Mouse (Mus musculus) cerebellum, adult 11 months (tissue): ENCODE measurements at regions not wholly inside any gene's neighbourhood (a gene's known extent, or its start where the extent isn't known, plus 50 kb on each side); places are given as distances from the start of the nearest gene placed in this dataset.
"Not testable (repeated sequence)": the region's sequence is repeated elsewhere in the genome, so short reads cannot be mapped to it uniquely, and the experiment has no call there.

Experiments used
- DNase-seq: peaks from one replicate; pipeline ENCODE4 v3.0.0; 2022

DNA sequence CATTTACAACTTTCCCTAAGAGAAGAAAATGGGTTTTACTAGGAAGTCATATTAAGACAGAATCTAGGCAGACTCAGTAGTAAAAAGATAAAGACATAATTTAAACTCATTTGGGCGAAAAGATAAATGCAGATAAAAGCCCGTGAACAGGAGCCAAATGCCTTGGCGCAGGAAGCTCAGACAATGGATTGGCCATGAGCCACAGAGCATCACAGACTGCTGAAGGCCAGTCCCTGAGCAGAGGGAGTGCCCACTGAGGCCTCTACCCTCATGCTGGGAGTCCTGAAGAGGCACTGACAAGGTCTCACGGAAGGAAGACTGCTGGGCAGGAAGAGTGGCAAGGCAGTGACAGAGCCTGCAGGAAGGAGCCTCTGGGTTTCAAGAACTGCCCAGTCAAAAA, 136.0 kb upstream of the Ttc29 start:
- DNase-seq = no peak

DNA sequence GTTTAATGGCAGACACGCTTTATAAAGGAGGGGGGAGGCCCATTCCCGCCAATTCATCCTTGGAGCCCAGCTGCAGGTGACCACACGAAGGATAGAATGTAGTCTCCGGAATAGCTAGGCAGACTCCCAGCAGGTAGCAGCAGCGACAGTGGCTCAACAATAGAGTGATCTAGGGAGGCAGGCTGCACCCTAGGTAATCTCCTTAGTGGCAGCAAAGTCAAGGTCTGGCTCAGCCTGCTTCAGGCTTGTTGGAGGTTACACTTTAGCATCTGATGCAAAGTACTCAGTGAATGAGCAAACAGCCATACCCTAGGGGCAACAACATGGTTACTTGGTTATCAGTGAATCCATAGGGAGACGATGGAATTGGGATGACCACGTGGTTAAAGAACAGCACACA, 131.7 kb upstream of the Ttc29 start:
- not testable (repeated sequence) for DNase-seq

DNA sequence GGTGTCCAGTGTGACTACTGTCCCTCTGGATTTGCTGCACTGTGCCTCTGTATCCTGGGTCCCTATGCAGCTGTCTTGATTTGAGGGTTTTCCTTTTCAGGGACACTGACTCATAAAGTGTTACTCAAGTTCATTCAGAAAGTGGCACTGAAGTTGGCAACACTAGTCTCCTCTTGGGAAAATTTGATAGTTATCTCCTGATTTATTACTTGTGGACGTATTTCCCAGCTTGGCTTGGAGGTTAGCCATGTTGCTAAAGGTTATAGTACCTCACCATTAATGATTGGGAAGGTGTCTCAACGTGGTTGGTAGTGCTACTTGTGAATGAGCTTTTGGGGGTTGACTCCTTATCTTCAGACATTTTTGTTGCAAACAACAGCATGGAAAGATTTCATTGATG, 130.1 kb upstream of the Ttc29 start:
- DNase-seq = no peak

DNA sequence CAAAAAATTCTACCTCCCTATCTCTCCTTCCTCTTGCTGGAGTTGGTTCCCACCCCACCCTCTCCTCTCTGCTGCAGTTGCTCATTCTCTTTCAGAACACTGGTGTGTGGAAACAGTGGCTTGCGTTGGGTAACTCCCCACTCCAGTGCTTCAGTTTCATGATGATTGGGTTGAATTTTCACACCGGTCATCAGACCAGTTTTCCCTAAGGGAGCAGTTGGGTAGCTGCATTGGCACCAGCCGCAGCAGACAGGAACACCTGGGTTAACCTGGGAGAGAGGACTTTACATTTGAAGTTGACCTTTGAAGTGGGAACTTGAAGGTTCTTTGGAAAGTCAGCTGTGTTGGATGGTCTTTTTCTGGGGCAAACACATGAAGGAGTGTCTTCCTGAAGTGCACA, 126.7 kb upstream of the Ttc29 start:
- no peak for DNase-seq

DNA sequence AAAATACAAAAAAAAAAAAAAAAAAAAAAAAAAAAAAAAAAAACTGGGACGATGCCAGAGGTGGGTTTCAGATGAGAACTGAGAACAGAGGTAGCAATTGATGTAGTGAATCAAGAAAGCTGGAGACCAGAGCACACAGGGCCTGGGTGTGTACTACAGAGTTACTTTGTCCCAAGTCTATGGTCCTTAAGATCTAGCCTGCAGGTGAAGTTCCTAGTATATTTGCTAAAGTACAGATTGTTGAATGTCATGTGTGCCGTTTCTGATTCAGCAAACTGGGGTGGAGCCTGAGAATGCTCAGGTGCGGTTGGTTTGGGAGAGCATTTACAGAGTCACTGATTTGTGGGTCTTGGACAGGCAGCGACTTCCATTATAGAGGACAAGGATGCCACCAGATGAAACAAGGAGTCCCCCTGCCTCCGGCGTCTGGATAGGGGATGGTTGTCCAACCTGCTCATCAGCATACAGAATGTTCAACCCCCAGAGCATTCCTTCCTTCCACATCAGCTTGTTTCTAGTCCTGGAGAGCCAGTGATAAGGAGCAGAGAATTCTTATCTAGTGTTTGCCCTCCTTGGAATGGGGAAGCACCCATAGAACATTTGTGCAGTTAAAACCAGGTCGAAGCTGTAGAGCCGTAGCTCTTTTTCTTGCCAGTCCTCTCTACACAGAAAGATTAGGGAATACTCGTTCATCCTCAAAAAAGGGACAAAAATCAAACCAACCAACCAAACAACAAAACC, 122.5 kb upstream of the Ttc29 start:
- DNase-seq = no peak

DNA sequence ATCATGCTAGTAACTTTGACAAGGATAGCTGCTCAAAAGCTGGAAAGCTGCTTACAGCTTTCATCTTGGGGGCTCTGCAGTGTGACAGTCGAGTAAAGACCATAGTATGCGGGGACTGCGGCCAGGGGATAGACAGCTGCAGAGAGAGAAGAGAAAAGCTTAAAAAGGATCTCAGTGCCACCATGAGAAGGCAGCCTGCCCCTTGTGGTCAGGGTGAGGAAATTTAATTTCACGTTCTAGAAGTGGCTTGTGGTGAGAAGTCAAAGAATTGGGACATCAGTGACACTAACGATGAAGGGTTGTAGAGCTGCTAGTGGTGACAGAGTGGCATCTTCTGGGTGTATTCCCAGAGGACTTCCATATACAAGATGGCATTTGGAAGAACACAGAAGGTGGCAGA, 116.7 kb upstream of the Ttc29 start:
- DNase-seq = no peak

DNA sequence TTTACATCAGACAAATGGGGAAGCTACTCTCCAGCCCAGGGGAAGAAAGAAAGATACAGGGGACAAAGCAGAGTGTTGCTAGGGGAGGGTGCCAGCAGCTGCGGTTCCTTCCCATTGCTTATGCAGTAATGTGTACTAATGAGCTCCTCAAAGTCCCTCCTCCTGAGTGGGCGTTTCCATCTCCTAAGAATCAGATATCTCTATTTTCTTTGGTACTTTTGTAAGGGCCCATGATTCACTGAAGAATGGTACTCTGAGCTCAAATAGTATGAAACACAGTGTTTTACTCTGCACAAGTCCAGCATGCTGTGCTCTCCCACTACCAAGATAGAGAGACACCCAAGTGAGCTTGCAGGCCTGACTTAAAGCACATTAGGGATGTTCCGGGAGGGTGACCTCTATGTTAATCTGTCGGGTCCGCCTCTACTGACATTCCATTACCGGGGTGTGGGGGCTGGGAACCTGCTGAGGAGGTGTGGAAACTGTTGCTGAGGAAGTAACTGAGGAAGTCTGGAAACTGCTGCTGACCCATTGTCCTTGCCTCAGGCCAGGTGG, 114.8 kb upstream of the Ttc29 start:
- DNase-seq = no peak

DNA sequence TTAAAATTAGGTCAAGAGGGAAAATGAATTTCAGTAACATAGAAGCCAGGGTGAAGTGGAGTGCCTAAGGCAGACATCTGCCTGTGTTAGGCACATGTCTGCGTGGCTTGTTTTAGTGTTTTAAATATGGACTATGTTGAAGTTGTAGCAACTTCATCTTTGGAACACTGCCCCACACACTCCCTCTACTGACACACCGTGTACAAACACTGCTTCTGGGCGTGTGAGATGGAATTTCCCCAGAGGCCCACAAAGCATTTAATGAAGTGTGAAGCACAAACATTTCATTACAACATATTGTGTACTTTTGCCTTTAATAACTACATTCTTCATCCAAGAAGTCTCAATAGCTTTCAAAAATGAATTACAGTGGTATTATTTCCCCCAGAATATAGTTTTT, 114.0 kb upstream of the Ttc29 start:
- DNase-seq = no peak

DNA sequence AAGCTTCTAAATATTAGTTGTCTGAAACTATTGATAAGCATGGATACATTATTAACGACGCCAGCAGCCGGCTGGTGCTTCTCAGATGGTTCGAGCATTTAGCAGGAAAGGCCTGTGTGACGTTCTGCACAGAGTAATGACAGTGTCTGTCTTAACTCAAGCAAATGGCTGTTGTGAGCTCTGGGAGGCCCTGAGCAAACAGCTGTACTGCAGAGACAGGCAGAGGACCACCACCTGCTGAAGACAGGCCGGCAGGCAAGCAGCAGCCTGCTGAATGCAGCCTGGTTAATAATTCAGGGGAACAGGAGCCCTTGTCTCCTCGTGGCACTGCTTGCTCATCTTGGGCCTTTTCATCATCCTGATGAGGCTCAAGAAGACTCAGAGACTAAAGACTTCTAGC, 105.8 kb upstream of the Ttc29 start:
- DNase-seq = no peak

DNA sequence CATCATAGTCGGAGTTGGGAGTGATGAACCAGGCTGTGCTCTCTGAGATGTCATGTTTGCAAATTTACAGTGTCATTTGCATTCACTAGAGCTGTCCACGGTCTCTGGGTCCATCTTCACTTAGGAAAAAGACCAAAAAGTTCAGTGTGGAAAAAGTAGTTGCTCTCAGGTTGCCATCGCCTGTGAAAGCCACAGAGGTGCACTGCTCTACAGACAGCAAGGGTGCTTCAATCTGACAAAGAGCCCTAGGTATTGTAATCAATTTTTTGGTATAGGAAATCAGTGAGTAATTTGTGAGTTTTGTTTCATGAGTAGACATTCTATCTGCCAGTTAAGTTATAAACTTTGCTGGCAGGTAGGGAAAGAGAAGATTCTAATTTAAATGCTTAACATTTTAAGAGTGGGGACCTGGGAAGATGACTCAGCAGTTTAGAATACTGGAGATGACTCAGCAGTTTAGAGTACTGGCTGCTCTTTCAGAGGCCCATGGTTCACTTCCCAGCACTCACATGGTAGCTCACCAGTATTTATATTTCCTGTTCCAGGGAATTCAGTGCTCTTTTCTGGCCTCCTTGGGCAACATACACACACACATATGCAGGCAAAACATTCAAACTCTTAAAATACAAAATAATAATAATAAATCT, 103.0 kb upstream of the Ttc29 start:
- no peak for DNase-seq

DNA sequence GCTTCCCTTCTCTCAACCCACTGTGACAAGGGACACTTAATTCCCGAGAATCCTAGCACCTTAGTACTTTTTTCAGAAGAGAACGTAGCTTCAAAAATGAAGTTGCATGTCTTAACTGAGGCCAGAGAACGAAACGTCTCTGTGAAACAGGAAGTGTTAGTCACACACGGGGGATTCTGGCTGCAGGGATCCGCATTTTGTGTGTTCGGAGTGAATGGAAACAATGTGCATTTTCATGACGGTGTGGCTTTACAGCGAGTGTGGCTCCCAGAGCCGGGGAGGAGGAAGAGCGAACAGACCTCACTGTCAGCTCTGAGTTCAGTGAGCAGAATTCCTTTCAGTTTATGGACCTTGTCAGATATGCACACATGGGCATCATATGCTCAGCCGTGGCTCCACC, 100.0 kb upstream of the Ttc29 start:
- DNase-seq = no peak

DNA sequence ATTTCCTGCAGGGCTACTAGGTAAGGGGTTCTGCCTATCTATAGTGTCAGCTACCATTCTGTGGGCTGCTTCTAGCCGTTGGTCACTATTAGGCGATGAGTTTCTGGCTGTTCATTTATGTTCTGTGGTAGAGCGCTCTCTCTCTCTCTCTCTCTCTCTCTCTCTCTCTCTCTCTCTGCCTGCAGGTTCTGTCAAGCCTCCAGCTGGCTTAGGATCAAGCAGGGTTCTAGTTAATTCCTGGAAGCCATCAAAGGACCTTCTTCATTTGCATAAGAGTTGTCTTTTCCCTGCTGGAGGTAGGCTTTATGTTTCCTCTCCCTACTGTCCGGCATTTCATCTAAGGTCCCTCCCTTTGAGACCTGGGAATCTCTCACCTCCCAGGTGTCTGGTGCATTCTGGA, 98.6 kb upstream of the Ttc29 start:
- no peak for DNase-seq

DNA sequence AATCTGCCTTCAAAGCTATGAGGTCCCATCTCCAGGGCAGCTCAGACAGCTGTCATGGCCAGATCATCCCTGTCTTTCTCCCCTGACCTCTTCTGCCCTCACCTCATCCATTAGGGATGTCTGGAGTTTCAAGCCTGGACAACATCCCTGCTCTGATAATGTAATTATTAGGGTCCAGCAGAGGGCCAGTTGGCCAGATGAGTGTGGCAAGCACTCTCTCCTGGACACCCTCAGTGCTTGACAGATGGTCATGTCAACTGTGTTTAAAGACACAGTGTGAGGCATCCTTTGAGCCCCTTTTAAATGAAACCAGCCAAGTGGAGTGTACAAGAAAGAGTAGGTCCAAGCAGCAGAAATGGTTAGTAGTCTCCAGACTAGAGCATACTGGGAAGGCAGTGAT, 95.9 kb upstream of the Ttc29 start:
- no peak for DNase-seq

DNA sequence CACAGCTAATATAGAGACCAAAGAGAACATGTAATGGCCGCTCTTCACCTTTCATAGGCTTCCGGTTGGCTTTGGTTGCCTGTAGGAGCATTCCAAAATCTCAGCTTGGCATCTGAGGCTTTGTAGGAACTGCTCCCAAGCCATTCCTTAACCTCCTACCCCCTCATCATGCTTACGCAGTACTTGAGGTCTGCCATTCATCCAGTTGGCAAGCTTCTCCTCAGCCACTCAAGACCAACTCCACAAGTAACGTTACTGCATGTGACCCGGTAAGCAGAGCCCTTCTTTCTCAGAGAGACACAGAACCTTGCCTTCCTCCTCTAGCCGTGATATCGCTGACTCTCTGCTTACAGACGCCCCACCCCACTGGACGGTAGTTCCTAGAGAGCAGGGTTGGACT, 94.6 kb upstream of the Ttc29 start:
- no peak for DNase-seq

DNA sequence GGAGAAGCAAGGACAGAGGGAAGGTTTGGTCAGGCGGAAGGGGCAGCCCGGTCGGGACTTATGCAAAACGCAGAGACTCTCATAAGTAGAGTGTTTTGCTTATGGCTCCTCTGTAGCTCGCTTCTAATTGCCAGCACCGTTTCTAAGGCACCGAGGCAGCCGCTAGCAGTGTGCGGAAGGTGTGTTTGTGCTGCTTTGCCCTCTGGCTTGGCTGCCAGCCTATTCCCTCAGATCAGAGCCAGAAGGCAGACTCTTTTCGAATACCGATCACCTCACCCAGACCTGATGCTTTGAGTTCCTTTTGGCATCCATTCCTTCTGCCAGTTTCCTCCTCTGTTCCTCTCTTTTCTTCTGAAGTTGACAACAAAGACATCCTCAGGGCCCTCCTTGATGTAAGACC, 93.4 kb upstream of the Ttc29 start:
- DNase-seq = no peak

DNA sequence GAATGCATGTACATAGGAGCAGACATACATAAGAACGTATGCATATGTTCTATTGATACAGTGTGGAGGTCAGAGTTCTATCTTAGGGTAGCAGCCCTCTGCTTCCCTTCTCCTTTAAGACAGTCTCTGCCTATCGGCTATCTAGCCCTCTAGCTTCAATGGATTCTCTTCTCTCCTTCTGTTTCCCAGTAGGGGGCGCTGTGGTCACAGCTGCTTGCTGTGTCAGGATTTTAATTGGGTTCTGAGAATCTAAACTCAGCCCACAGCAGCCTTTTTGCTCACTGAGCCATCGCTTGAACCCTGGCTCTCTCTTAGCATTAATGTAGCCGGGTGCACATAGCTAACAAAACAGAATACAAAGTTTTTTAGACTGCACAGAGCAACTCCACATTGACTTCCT, 88.8 kb upstream of the Ttc29 start:
- DNase-seq = no peak

DNA sequence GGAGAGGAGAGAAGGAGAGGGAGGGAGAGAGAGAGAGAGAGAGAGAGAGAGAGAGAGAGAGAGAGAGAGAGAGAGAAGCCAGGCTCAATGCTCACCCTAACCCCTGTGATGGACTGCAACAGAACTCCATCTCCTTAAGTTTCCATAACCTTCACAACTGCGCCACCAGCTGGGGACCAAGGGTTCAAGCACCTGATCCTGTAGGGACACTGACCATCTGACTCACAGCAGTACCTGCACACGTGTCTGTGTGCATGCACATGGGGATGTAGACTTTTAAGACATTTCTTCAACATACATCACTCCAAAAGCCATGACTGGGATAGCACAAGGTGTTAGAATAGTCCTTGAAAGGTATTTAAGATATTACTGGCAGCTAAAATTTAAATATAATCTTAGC, 85.2 kb upstream of the Ttc29 start:
- no peak for DNase-seq

DNA sequence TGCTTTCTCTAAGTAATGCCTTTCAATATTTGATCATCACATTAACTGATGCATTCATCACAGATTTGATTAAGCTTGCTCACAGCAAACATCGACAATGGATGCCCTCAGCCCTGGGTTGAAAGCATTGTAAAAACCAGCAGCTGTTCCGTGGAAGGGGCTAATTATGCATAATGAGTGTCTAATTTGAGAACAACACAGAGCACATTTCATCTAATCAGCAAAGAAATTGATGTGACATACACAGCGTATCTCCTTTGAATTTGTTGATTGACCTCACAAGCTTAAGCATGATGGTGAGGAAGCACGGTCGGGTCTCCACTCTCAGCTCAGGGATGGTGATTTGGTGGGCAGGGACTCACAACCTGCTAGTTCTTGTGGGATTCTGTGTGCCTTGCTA, 84.0 kb upstream of the Ttc29 start:
- no peak for DNase-seq

DNA sequence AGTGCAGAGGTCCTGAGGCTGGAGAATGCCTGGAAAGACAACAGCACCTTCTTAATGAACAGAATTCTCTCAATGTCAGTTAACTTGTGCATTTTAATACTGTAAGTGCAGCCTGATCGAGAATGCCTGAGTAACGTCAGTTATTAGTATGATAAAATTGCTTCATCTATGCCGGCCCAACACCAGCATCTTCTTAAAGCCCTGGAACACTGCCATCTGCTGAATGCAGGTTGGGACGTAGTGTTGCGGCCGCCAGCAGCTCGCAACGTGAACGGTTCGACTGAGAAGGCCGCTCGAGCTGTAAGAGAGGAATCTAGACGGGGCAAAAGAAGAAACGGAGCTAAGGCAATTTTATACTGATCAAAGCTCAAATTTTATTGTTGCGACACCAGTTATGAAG, 73.6 kb upstream of the Ttc29 start:
- DNase-seq = not testable (repeated sequence)

DNA sequence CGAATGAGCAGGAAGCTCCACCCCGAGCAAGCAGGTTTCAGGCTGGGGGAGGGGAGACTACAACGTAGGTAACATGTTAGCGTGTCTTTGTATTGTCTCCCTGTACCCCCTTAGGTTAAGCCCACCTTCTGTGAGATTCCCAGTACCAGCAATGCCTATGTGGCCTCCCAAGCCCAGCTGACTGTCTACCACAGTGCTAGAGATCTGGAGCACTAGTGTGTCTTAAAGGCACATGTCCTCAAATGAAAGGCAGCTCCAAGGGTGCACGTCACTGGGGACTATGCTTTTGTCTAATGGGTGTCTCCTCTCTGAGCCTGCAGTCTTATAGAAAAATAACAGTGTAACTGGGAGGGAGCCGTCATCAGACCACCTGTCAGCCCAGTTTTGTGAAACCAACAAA, 65.9 kb upstream of the Ttc29 start:
- no peak for DNase-seq

DNA sequence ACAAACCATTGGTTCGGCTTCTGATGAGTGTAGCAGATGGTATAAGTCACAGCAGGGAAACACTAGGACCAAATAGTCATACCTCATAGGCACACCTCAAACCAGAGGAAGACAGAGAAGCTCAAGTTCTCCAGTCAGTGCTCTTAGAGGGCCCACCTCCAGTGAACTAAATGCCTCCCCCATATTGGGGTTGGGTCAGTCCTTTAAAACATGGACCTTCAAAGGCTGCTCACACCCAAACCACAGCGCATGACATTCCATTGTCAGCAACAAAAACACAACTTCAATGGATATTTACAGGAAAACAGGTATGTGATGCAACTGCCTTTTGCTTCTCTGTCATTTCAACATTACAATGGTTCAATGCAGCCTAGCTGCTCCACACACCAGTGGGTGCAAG, 65.1 kb upstream of the Ttc29 start:
- no peak for DNase-seq

DNA sequence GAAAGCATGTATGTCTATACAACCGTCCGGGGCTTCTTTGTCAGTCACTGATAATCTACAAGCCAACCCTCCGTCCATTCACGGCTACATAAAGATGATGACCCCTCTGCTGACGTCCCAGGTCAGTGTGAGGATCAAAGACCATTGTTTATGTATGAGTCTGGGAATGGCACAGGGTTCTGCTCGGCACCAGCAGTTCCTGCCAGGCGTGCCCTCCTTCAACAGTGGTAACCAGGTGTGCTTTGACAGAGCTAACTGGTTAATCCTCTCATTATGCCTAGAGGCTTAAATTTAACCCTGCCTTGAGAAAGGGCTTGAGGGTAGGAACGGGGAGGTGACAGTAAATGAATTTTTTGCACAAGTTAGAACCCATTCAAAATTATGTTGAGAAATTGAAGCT, 58.2 kb upstream of the Ttc29 start:
- no peak for DNase-seq

DNA sequence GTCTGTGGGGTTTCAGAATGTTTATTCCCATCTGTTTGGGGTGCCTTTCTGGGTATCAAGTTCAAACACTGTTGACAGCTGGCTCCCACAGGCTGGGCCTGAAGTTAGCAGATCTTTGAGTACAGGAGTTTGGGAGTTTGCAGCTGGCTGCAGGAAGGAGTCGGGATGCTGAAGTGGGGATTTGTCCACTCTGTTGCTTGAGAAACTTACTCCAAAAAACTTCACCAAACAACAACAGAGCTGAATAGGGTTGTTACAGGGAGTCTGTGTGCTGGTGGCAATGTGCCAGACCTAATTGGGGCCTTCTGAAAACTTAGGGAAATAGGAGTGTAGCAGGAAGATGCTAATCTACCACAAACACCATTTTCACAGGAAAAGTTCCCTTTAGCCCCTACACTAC, 51.1 kb upstream of the Ttc29 start:
- DNase-seq = no peak

DNA sequence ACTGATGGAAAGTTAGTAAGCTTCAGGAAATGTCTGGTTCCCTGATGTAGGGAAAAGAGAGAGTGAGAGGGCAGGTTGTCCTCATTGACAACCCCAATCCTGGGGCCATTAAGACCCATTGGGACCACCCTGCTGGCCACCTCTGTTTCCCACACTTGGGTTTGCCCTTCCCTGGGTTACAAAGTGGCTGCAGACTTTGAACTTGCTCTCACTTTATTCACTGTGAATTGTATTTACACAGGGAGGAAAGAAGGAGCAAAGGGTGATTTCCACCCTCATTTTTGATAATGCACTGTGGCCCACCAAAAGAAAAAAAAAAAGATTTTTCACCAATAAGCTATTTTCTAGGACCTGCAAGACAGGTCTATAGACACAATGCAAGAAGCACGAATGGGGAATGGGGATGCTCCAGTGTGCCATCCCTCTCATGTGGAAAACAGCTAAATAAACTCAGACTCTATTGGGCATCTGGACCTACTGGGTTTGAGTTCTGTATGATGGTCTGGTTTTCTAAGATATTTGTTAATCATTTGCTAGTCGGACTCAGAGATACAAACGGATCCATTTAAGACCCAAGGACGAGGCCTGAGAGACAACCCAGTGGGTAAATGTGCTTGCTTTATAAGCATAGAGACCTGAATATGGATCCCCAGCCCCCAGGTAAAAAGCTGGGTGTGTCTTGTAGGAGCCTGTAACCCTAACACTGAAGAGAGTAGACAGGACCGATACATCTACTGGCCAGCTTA, 50.2 kb upstream of the Ttc29 start:
- DNase-seq = no peak
